In the genomic region with DNA sequence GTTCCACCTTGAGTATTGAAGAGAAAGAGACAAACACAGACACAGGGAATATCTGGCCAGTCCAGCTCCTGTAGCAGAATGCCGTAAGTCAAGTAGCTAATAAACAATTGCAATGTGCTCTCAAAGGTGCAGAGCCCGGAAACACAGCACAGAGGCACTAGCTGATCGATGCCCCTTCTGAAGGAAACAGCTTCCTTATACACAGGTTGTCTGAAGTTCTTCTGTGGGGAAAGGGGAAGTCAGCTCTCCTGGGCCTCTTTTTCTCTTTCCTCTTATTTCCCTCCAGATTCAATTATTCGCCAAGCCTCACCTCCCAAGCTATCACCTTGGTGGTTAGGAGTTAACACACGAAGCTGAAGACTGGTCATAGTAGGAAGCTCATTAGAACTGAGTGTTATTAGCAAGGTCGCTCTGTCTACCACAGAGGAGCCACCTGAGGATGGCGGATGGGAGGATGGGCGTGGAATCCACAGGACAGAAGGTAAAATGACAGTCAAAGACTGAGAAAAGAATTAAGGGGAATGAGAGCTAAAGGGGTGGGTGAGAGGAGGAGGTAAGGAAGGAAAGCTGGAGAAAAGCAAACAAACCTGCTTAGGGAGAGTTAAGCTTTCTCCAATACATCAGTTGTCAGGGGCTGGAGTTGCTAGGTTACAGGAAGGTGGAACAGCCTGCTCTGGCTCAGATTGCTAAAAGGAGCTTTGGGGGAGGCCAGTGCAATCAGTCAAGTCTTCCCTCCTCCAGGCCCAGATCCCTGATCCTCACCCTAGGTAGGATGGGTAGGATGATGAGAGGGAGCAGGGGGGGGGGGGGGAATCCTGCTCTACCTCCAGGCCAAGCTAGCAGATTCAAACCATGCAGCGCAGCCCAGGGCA, we compare ENCODE assay signal across 12 mouse cellular contexts. TPM values are rescaled to one million over a fixed set of nuclear protein-coding genes. Genes with fewer than 3 reads are reported as not detected.
DNase-seq lines count a peak whose midpoint lies in the region; ATAC-seq and TF ChIP-seq lines count a peak whose summit lies in the region.
"Had no signal": no experiment of that assay in that cellular context is flagged by ENCODE, and none has a peak within 500 bp of the region (broad histone marks: within the 10 kb centered on the region; RNA-seq: fewer than 3 reads in every experiment).

No protein-coding gene starts in this region.

- no peaks in the 10 kb centered on the region for H3K27me3 ChIP-seq in hindbrain, embryonic 15.5 days
- no peaks in the 10 kb centered on the region for H3K27me3 ChIP-seq in hindbrain, embryonic 11.5 days (ENCODE audit: control insufficient read depth, insufficient read depth, low read length)
- H3K27me3 ChIP-seq in midbrain, embryonic 13.5 days: no peaks in the 10 kb centered on the region
- H3K27me3 ChIP-seq: heart, embryonic 13.5 days; liver, embryonic 15.5 days; midbrain, embryonic 12.5 days had no signal

- H3K4me3 ChIP-seq in hindbrain, embryonic 15.5 days: no peak overlapping the region
- H3K4me3 ChIP-seq in hindbrain, embryonic 11.5 days (ENCODE audit: low read depth, low read length): no peak overlapping the region
- no peak overlapping the region for H3K4me3 ChIP-seq in midbrain, embryonic 13.5 days (replicated peaks)
- H3K4me3 ChIP-seq: heart, embryonic 13.5 days; liver, embryonic 15.5 days; midbrain, embryonic 12.5 days had no signal

- ATAC-seq in hindbrain, embryonic 15.5 days (ENCODE audit: low FRiP score, low read depth): peak; percentile 66; the same call in 1 of the 2 replicates
- ATAC-seq in hindbrain, embryonic 11.5 days (ENCODE audit: low FRiP score): no peak
- ATAC-seq in midbrain, embryonic 13.5 days: peak; percentile 70

- 75% methylated on average over 9 of the region's 9 CpGs for WGBS in hindbrain, embryonic 15.5 days
- 81% methylated on average over 9 of the region's 9 CpGs for WGBS in hindbrain, embryonic 11.5 days
- WGBS in midbrain, embryonic 13.5 days: 70% methylated on average over 9 of the region's 9 CpGs

- H3K9me3 ChIP-seq in hindbrain, embryonic 15.5 days: no peaks in the 10 kb centered on the region
- H3K9me3 ChIP-seq in hindbrain, embryonic 11.5 days (ENCODE audit: control insufficient read depth, low read length): no peaks in the 10 kb centered on the region
- no peaks in the 10 kb centered on the region for H3K9me3 ChIP-seq in midbrain, embryonic 13.5 days
- H3K9me3 ChIP-seq: heart, embryonic 13.5 days; liver, embryonic 15.5 days; midbrain, embryonic 12.5 days had no signal

- H3K9ac ChIP-seq in hindbrain, embryonic 15.5 days: no peak overlapping the region
- no peak overlapping the region for H3K9ac ChIP-seq in hindbrain, embryonic 11.5 days (ENCODE audit: low read depth, low read length)
- H3K9ac ChIP-seq in midbrain, embryonic 13.5 days (replicated peaks): no peak overlapping the region
- H3K9ac ChIP-seq: heart, embryonic 13.5 days; liver, embryonic 15.5 days; midbrain, embryonic 12.5 days had no signal

- H3K36me3 ChIP-seq in hindbrain, embryonic 15.5 days: no peaks in the 10 kb centered on the region
- no peaks in the 10 kb centered on the region for H3K36me3 ChIP-seq in hindbrain, embryonic 11.5 days (ENCODE audit: control insufficient read depth, insufficient read depth, low read length)
- no peaks in the 10 kb centered on the region for H3K36me3 ChIP-seq in midbrain, embryonic 13.5 days
- H3K36me3 ChIP-seq: heart, embryonic 13.5 days; liver, embryonic 15.5 days; midbrain, embryonic 12.5 days had no signal

- DNase-seq in hindbrain, embryonic 11.5 days (ENCODE audit: low spot score): no peak
- DNase-seq in left cerebral cortex, adult 9 months (ENCODE audit: low spot score in 2 of 2): peak; percentile 8 to 32
- no peak for DNase-seq in left cerebral cortex, adult 18-20 months (ENCODE audit: low spot score in 2 of 2)
- DNase-seq in brain, embryonic 14.5 days (ENCODE audit: low read depth): peak; percentile 55
- no peak for DNase-seq in ovary, postnatal 10 days (ENCODE audit: low spot score)
- DNase-seq in gastrocnemius, postnatal 14 days: no peak
- DNase-seq: adrenal gland, adult 8-10 months had no signal

- intact Hi-C loops in gastrocnemius, postnatal 14 days (cut with DNase I; ENCODE audit: low total_unique reads): no loop called here

- peaks cover 17% of the 10 kb centered on the region; the same call in 1 of the 2 replicates for H3K4me1 ChIP-seq in hindbrain, embryonic 15.5 days (replicated peaks)
- no peaks in the 10 kb centered on the region for H3K4me1 ChIP-seq in hindbrain, embryonic 11.5 days (replicated peaks; ENCODE audit: control insufficient read depth, insufficient read depth, low read length)
- H3K4me1 ChIP-seq in midbrain, embryonic 13.5 days (replicated peaks): peaks cover 16% of the 10 kb centered on the region

- H3K27ac ChIP-seq in hindbrain, embryonic 15.5 days (replicated peaks): 0 out of 2 replicates have a peak overlapping the region, but pooled peaks have one; percentile 0
- no peak overlapping the region for H3K27ac ChIP-seq in hindbrain, embryonic 11.5 days (ENCODE audit: low read depth, low read length)
- H3K27ac ChIP-seq in midbrain, embryonic 13.5 days: peak overlapping the region; percentile 44; the same call in 1 of the 2 replicates
- H3K27ac ChIP-seq: heart, embryonic 13.5 days; liver, embryonic 15.5 days; midbrain, embryonic 12.5 days had no signal

- no peak for TF ChIP-seq CTCF in brain, embryonic 14.5 days (IDR thresholded peaks at IDR 0.05; ENCODE audit: borderline replicate concordance, extremely low read depth, insufficient read depth, insufficient read length)

- no peak for TF ChIP-seq POLR2A in brain, embryonic 14.5 days (IDR thresholded peaks at IDR 0.05; ENCODE audit: borderline replicate concordance, extremely low read depth, insufficient read depth, insufficient read length, poor library complexity, severe bottlenecking)

- H3K4me2 ChIP-seq in hindbrain, embryonic 15.5 days: no peak overlapping the region
- H3K4me2 ChIP-seq in hindbrain, embryonic 11.5 days (replicated peaks; ENCODE audit: low read depth, low read length): no peak overlapping the region
- H3K4me2 ChIP-seq in midbrain, embryonic 13.5 days (replicated peaks): no peak overlapping the region
- H3K4me2 ChIP-seq: heart, embryonic 13.5 days; liver, embryonic 15.5 days; midbrain, embryonic 12.5 days had no signal

RNA-seq across cellular contexts. Expression of a gene that starts 55.3 kb away (rescaled TPM):
- polyA plus RNA-seq in hindbrain, embryonic 15.5 days (2015; fragmentation: Nextera tagmentation; extraction: Ambion mirVana): 188 and 203 TPM in 2 replicates
- 219 and 228 TPM in 2 replicates for polyA plus RNA-seq in hindbrain, embryonic 11.5 days (2014; fragmentation: Nextera tagmentation; extraction: Ambion mirVana)
- total RNA-seq in left cerebral cortex, adult 18-20 months (2021): 100 to 1,000 TPM; 430 TPM
- 167 and 198 TPM in 2 replicates for polyA plus RNA-seq in brain, embryonic 14.5 days (2012; rRNA removed)
- polyA plus RNA-seq in midbrain, embryonic 13.5 days (2015; fragmentation: Nextera tagmentation; extraction: Ambion mirVana): 209 and 244 TPM in 2 replicates
- total RNA-seq in gastrocnemius, postnatal 14 days (2021): 100 to 1,000 TPM; 324 to 326 TPM

Comparison
In these comparisons a context has a peak if more than half of its experiments do, and no peak if none do; other contexts are left out.
1. DNase-seq: peak in left cerebral cortex, adult 9 months (2 of 2) and brain, embryonic 14.5 days (single experiment); none in hindbrain, embryonic 11.5 days (single experiment), left cerebral cortex, adult 18-20 months (0 of 2), ovary, postnatal 10 days (single experiment) and gastrocnemius, postnatal 14 days (single experiment).